ENCODE assay signal across 9 mouse cellular contexts in the genomic region with DNA sequence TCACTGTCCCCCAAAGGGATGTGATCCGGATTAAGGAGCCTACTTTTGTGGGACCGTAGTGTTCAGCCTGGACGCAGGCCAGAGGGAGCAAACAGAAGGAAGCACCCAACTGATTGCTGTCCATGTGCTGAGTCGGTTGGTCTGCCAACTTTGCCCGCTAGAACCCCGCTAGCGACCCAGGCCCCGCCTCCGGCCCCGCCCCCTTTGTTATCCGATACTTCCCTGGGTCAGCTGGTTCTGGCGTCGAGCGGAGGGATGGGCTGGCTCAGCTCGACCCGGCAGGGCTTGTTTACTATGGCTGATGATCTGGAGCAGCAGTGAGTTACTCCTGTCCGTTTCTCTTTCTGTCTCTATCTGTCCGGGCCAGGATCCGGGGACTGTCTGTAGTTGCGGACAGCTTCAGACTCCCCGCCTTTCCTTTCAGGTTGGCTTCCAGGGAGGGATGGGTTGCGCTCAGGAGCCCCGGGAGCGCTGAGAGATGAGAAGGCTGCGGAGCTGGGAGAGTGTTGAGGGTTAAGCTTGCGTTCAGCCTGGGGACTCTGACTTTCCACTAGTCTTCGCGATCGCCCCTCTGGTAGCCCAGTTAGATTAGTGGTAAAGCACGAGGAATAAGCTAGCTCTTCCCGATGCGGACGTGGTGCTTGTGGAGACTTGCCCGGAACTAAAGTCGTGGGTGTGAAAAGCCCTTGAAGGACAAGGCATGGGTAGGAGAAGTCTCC. TPM values are rescaled to one million over a fixed set of nuclear protein-coding genes. Genes with fewer than 3 reads are reported as not detected.
DNase-seq lines count a peak whose midpoint lies in the region; ATAC-seq lines count a peak whose summit lies in the region.
"Had no signal": no experiment of that assay in that cellular context is flagged by ENCODE, and none has a peak within 500 bp of the region (broad histone marks: within the 10 kb centered on the region; RNA-seq: fewer than 3 reads in every experiment).

No protein-coding gene starts in this region.

- no peaks in the 10 kb centered on the region for H3K9me3 ChIP-seq in heart, embryonic 12.5 days (replicated peaks)
- no peaks in the 10 kb centered on the region for H3K9me3 ChIP-seq in kidney, embryonic 16.5 days (ENCODE audit: low read length)

- H3K4me3 ChIP-seq in brown adipose tissue, adult 24 weeks (ENCODE audit: insufficient read depth, low read depth, low read length): peak overlapping the region; percentile 83
- peak overlapping the region; percentile 77 for H3K4me3 ChIP-seq in heart, embryonic 12.5 days
- peak overlapping the region; percentile 57 for H3K4me3 ChIP-seq in kidney, embryonic 16.5 days (ENCODE audit: low read length)

- ATAC-seq in erythroid progenitor cell, adult 5-6 weeks (replicated peaks; ENCODE audit: low FRiP score, poor library complexity, severe bottlenecking): peak; percentile 89
- peak; percentile 96 for ATAC-seq in heart, embryonic 12.5 days (ENCODE audit: insufficient number of reproducible peaks, low FRiP score)
- peak; percentile 97 for ATAC-seq in kidney, embryonic 16.5 days (ENCODE audit: low FRiP score, low TSS enrichment)

- H3K4me2 ChIP-seq in heart, embryonic 12.5 days: peak overlapping the region; percentile 83
- peak overlapping the region; percentile 82 for H3K4me2 ChIP-seq in kidney, embryonic 16.5 days (replicated peaks; ENCODE audit: low read depth, low read length)

- H3K27ac ChIP-seq in brown adipose tissue, adult 24 weeks (replicated peaks; ENCODE audit: low read depth, low read length): peak overlapping the region; percentile 7; the same call in 1 of the 2 replicates
- H3K27ac ChIP-seq in heart, embryonic 12.5 days (ENCODE audit: poor library complexity, severe bottlenecking): peak overlapping the region; percentile 90
- H3K27ac ChIP-seq in kidney, embryonic 16.5 days (ENCODE audit: low read length): peak overlapping the region; percentile 62

- no peaks in the 10 kb centered on the region for H3K27me3 ChIP-seq in heart, embryonic 12.5 days (replicated peaks)
- no peaks in the 10 kb centered on the region for H3K27me3 ChIP-seq in kidney, embryonic 16.5 days (ENCODE audit: insufficient read depth, low read length)

- H3K4me1 ChIP-seq in brown adipose tissue, adult 24 weeks (ENCODE audit: control insufficient read depth, insufficient read depth, insufficient read length, low read length): 0 out of 2 replicates have a peak, but pooled peaks cover 3% of the 10 kb centered on the region
- peaks cover 40% of the 10 kb centered on the region for H3K4me1 ChIP-seq in heart, embryonic 12.5 days (replicated peaks)
- peaks cover 28% of the 10 kb centered on the region for H3K4me1 ChIP-seq in kidney, embryonic 16.5 days (ENCODE audit: insufficient read depth, low read length)

- DNase-seq in CD4-positive, CD25-positive, alpha-beta regulatory T cell, adult 2 months (ENCODE audit: low read depth, low spot score): peak; percentile 82
- peak; percentile 98 for DNase-seq in liver
- peak; percentile 38 to 73 for DNase-seq in monocyte, adult 2 months (ENCODE audit: low read depth in 1 of 2, low spot score in 2 of 2)
- DNase-seq in spleen, postnatal 14 days (ENCODE audit: low spot score in 2 of 2): peak; percentile 89 to 90

- peaks cover 20% of the 10 kb centered on the region for H3K36me3 ChIP-seq in heart, embryonic 12.5 days
- H3K36me3 ChIP-seq in kidney, embryonic 16.5 days (ENCODE audit: insufficient read depth, low read length): peaks cover 11% of the 10 kb centered on the region; the same call in 1 of the 2 replicates

- H3K9ac ChIP-seq in heart, embryonic 12.5 days: peak overlapping the region; percentile 86
- H3K9ac ChIP-seq in kidney, embryonic 16.5 days (replicated peaks; ENCODE audit: low read length): peak overlapping the region; percentile 67

- WGBS in heart, embryonic 12.5 days: 0% methylated on average over 35 of the region's 35 CpGs
- under 1% methylated on average over 35 of the region's 35 CpGs for WGBS in kidney, embryonic 16.5 days

RNA-seq across cellular contexts. Expression of a gene that starts 5.2 kb away (rescaled TPM):
- 68.5 and 80.5 TPM in 2 replicates for polyA plus RNA-seq in brown adipose tissue, adult 24 weeks (2012; ENCODE audit: insufficient read depth, insufficient read length, missing spikeins)
- 33.1 and 36.4 TPM in 2 replicates for total RNA-seq in erythroid progenitor cell, adult 5-6 weeks (2015; ENCODE audit: low replicate concordance)
- total RNA-seq in erythroid progenitor cell, adult 5-6 weeks (2017; ENCODE audit: low replicate concordance): 11.3 and 24.4 TPM in 2 replicates
- 87.6 and 90.2 TPM in 2 replicates for polyA plus RNA-seq in heart, embryonic 12.5 days (2016; fragmentation: Nextera tagmentation; extraction: Ambion mirVana)
- polyA plus RNA-seq in kidney, embryonic 16.5 days (2015; fragmentation: Nextera tagmentation; extraction: Ambion mirVana): 80.3 and 86.2 TPM in 2 replicates

RNA-seq across cellular contexts. Expression of a gene that starts 5.3 kb away (rescaled TPM):
- polyA plus RNA-seq in brown adipose tissue, adult 24 weeks (2012; ENCODE audit: insufficient read depth, insufficient read length, missing spikeins): 117 and 150 TPM in 2 replicates
- 91.2 and 103 TPM in 2 replicates for total RNA-seq in erythroid progenitor cell, adult 5-6 weeks (2015; ENCODE audit: low replicate concordance)
- 33.0 and 61.6 TPM in 2 replicates for total RNA-seq in erythroid progenitor cell, adult 5-6 weeks (2017; ENCODE audit: low replicate concordance)
- polyA plus RNA-seq in heart, embryonic 12.5 days (2016; fragmentation: Nextera tagmentation; extraction: Ambion mirVana): 365 and 374 TPM in 2 replicates
- polyA plus RNA-seq in kidney, embryonic 16.5 days (2015; fragmentation: Nextera tagmentation; extraction: Ambion mirVana): 422 and 474 TPM in 2 replicates

RNA-seq across cellular contexts. Expression of a gene that starts 25.6 kb away (rescaled TPM):
- polyA plus RNA-seq in brown adipose tissue, adult 24 weeks (2012; ENCODE audit: insufficient read depth, insufficient read length, missing spikeins): not detected in 2 replicates
- not detected in 2 replicates for total RNA-seq in erythroid progenitor cell, adult 5-6 weeks (2015; ENCODE audit: low replicate concordance)
- not detected in 2 replicates for total RNA-seq in erythroid progenitor cell, adult 5-6 weeks (2017; ENCODE audit: low replicate concordance)
- not detected in 2 replicates for polyA plus RNA-seq in heart, embryonic 12.5 days (2016; fragmentation: Nextera tagmentation; extraction: Ambion mirVana)
- not detected in 2 replicates for polyA plus RNA-seq in kidney, embryonic 16.5 days (2015; fragmentation: Nextera tagmentation; extraction: Ambion mirVana)
- polyA plus RNA-seq: gonadal fat pad, adult 2 months had no signal

Comparison
In these comparisons a context has a peak if more than half of its experiments do, and no peak if none do; other contexts are left out.
1. Peak in every context shown above with its lines: DNase-seq, ATAC-seq, H3K4me3 ChIP-seq and H3K27ac ChIP-seq.
2. H3K27ac ChIP-seq: peak in every context shown above with its lines; median percentile 90 in heart, embryonic 12.5 days; 62 in kidney, embryonic 16.5 days; 7 in brown adipose tissue, adult 24 weeks.